Mouse (Mus musculus): ENCODE measurements around the gene Mef2b. TPM values are rescaled to one million over a fixed set of nuclear protein-coding genes. Genes with fewer than 3 reads are reported as not detected.

Mef2b gene
- polyA plus RNA-seq, 1 experiment from 2014 or later = 0.28 TPM

GRCm38 (mm10) chr8:70112401-70113016 is 27.0 kb upstream of the Mef2b start:
- Histone ChIP-seq H3K36me3 (ENCODE audit: control insufficient read depth, insufficient read depth, low read length) (peaks cover 13% of the 10 kb centered on the region), H3K4me3 (ENCODE audit: low read depth, low read length) (peak overlapping the region; percentile 6; the same call in 1 of the 2 replicates), H3K27ac (ENCODE audit: low read depth, low read length) (no peak overlapping the region), H3K4me1 (replicated peaks; ENCODE audit: control insufficient read depth, insufficient read depth, low read length) (peaks cover 3% of the 10 kb centered on the region), H3K9ac (ENCODE audit: low read depth, low read length) (no peak overlapping the region), H3K4me2 (replicated peaks; ENCODE audit: low read depth, low read length) (peak overlapping the region; percentile 5; the same call in 1 of the 2 replicates), H3K9me3 (ENCODE audit: control insufficient read depth, low read length) (no peaks in the 10 kb centered on the region; the same call in 1 of the 2 replicates), H3K27me3 (ENCODE audit: control insufficient read depth, insufficient read depth, low read length) (peaks cover 49% of the 10 kb centered on the region)
- DNase-seq (ENCODE audit: low spot score) (peak; percentile 63), ATAC-seq (ENCODE audit: low FRiP score) (peak; percentile 39; the same call in 1 of the 2 replicates)
- WGBS = 6% methylated on average over 43 of the region's 43 CpGs

GRCm38 (mm10) chr8:70114488-70114887 is 25.0 kb upstream of the Mef2b start:
- Histone ChIP-seq H3K9me3 (ENCODE audit: control insufficient read depth, low read length) (no peaks in the 10 kb centered on the region; the same call in 1 of the 2 replicates), H3K36me3 (ENCODE audit: control insufficient read depth, insufficient read depth, low read length) (peaks cover 10% of the 10 kb centered on the region), H3K27ac (ENCODE audit: low read depth, low read length) (no peak overlapping the region), H3K27me3 (ENCODE audit: control insufficient read depth, insufficient read depth, low read length) (peaks cover 49% of the 10 kb centered on the region), H3K4me1 (replicated peaks; ENCODE audit: control insufficient read depth, insufficient read depth, low read length) (peaks cover 4% of the 10 kb centered on the region), H3K4me2 (replicated peaks; ENCODE audit: low read depth, low read length) (no peak overlapping the region), H3K4me3 (ENCODE audit: low read depth, low read length) (no peak overlapping the region), H3K9ac (ENCODE audit: low read depth, low read length) (no peak overlapping the region)
- DNase-seq (ENCODE audit: low spot score) (no peak), ATAC-seq (ENCODE audit: low FRiP score) (no peak)
- WGBS = 23% methylated on average over 6 of the region's 6 CpGs

- no peak for ATAC-seq (ENCODE audit: low FRiP score)
- peaks cover 10% of the 10 kb centered on the region for H3K36me3 ChIP-seq (ENCODE audit: control insufficient read depth, insufficient read depth, low read length)
- no peaks in the 10 kb centered on the region; the same call in 1 of the 2 replicates for H3K9me3 ChIP-seq (ENCODE audit: control insufficient read depth, low read length)
- DNase-seq (ENCODE audit: low spot score) = no peak
- no peak overlapping the region for H3K9ac ChIP-seq (ENCODE audit: low read depth, low read length)
- no peak overlapping the region for H3K4me2 ChIP-seq (replicated peaks; ENCODE audit: low read depth, low read length)
- no peak overlapping the region for H3K4me3 ChIP-seq (ENCODE audit: low read depth, low read length)
- peaks cover 48% of the 10 kb centered on the region for H3K27me3 ChIP-seq (ENCODE audit: control insufficient read depth, insufficient read depth, low read length)
- H3K4me1 ChIP-seq (replicated peaks; ENCODE audit: control insufficient read depth, insufficient read depth, low read length) = peaks cover 4% of the 10 kb centered on the region
- 73% methylated on average over 13 of the region's 13 CpGs for WGBS
- no peak overlapping the region for H3K27ac ChIP-seq (ENCODE audit: low read depth, low read length)
These were observed 24.6 kb upstream of the Mef2b start for GRCm38 (mm10) chr8:70114892-70115291.

DNA sequence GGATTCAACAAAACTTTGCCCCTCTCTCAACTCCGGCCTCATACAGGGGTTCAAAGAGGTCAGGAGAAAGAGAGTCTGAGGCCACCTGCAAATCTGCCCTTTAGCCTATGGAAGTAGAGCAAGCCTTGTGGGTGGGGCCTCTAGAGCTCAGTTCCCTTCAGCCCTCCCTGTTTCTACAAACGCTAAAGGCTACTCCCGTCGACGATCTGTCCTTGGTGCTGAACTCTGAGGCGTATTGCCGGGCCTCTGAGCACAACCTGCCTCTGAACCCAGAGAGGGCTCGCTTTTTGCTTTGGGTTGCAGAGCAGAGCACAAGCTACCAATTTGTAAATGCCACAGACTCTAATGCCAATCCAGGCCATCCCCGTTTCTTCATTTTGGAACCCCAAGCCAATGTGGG is 21.9 kb upstream of the Mef2b start:
- H3K27me3 ChIP-seq (ENCODE audit: control insufficient read depth, insufficient read depth, low read length) = peaks cover 36% of the 10 kb centered on the region
- no peak overlapping the region for H3K27ac ChIP-seq (ENCODE audit: low read depth, low read length)
- 10% methylated on average over 9 of the region's 9 CpGs for WGBS
- H3K4me1 ChIP-seq (replicated peaks; ENCODE audit: control insufficient read depth, insufficient read depth, low read length) = peaks cover 4% of the 10 kb centered on the region
- no peak overlapping the region for H3K4me3 ChIP-seq (ENCODE audit: low read depth, low read length)
- H3K36me3 ChIP-seq (ENCODE audit: control insufficient read depth, insufficient read depth, low read length) = 0 out of 2 replicates have a peak, but pooled peaks cover 2% of the 10 kb centered on the region
- DNase-seq (ENCODE audit: low spot score) = peak; percentile 56
- no peak for ATAC-seq (ENCODE audit: low FRiP score)
- no peaks in the 10 kb centered on the region; the same call in 1 of the 2 replicates for H3K9me3 ChIP-seq (ENCODE audit: control insufficient read depth, low read length)
- H3K9ac ChIP-seq (ENCODE audit: low read depth, low read length) = no peak overlapping the region
- H3K4me2 ChIP-seq (replicated peaks; ENCODE audit: low read depth, low read length) = no peak overlapping the region

- DNase-seq (ENCODE audit: low spot score) (peak; percentile 86), ATAC-seq (ENCODE audit: low FRiP score) (peak; percentile 91)
- peak overlapping the region; percentile 71 for H3K4me2 ChIP-seq (replicated peaks; ENCODE audit: low read depth, low read length)
- peak overlapping the region; percentile 76 for H3K9ac ChIP-seq (ENCODE audit: low read depth, low read length)
- no peaks in the 10 kb centered on the region; the same call in 1 of the 2 replicates for H3K9me3 ChIP-seq (ENCODE audit: control insufficient read depth, low read length)
- 0 out of 2 replicates have a peak, but pooled peaks cover 2% of the 10 kb centered on the region for H3K36me3 ChIP-seq (ENCODE audit: control insufficient read depth, insufficient read depth, low read length)
- peaks cover 23% of the 10 kb centered on the region for H3K27me3 ChIP-seq (ENCODE audit: control insufficient read depth, insufficient read depth, low read length)
- peak overlapping the region; percentile 96 for H3K27ac ChIP-seq (ENCODE audit: low read depth, low read length)
- H3K4me3 ChIP-seq (ENCODE audit: low read depth, low read length) = peak overlapping the region; percentile 50
- WGBS = 7% methylated on average over 17 of the region's 17 CpGs
- peaks cover 4% of the 10 kb centered on the region; the same call in 1 of the 2 replicates for H3K4me1 ChIP-seq (replicated peaks; ENCODE audit: control insufficient read depth, insufficient read depth, low read length)
These were observed 20.5 kb upstream of the Mef2b start for GRCm38 (mm10) chr8:70118726-70119700.

- DNase-seq (ENCODE audit: low spot score) = peak; percentile 94
- peak within 1 kb of the TSS; percentile 50 for H3K4me3 ChIP-seq (ENCODE audit: low read depth, low read length)
- WGBS = 1% methylated on average over 19 of the region's 19 CpGs
- H3K9ac ChIP-seq (ENCODE audit: low read depth, low read length) = peak within 1 kb of the TSS; percentile 76
- H3K36me3 ChIP-seq (ENCODE audit: control insufficient read depth, insufficient read depth, low read length) = no peaks in the 10 kb centered on the region
- peaks cover 9% of the 10 kb centered on the region for H3K27me3 ChIP-seq (ENCODE audit: control insufficient read depth, insufficient read depth, low read length)
- peak within 1 kb of the TSS; percentile 71 for H3K4me2 ChIP-seq (replicated peaks; ENCODE audit: low read depth, low read length)
- no peaks in the 10 kb centered on the region for H3K9me3 ChIP-seq (ENCODE audit: control insufficient read depth, low read length)
- peak within 1 kb of the TSS; percentile 96 for H3K27ac ChIP-seq (ENCODE audit: low read depth, low read length)
- H3K4me1 ChIP-seq (replicated peaks; ENCODE audit: control insufficient read depth, insufficient read depth, low read length) = peaks cover 4% of the 10 kb centered on the region; the same call in 1 of the 2 replicates
- ATAC-seq (ENCODE audit: low FRiP score) = peak; percentile 67
These were observed 18.8 kb upstream of the Mef2b start, which contains the start of gene Ncan for GRCm38 (mm10) chr8:70120667-70121066. Ncan (minus strand) TSS chr8:70120873.

DNA sequence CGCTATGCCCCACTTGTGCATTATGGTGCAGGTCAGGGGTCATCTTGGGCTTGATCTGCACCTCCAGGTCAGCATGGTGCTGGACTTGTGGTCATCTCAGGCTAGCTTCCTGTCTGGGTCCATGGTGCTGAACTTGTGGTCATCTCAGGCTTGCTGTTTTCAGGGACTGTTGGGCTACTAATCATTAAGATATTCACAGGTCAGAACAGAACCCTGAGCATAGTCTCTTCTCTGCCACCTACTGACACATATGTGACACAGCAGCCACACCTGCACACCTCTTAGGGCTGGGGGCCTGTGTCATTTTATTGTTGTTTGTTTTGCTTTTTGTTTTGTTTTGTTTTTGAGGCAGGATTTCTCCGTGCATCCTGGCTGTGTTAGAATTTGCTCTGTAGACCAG is 16.6 kb upstream of the Mef2b start:
- no peak overlapping the region for H3K4me2 ChIP-seq (replicated peaks; ENCODE audit: low read depth, low read length)
- no peak overlapping the region for H3K27ac ChIP-seq (ENCODE audit: low read depth, low read length)
- H3K4me3 ChIP-seq (ENCODE audit: low read depth, low read length) = no peak overlapping the region
- H3K4me1 ChIP-seq (replicated peaks; ENCODE audit: control insufficient read depth, insufficient read depth, low read length) = no peaks in the 10 kb centered on the region
- H3K9me3 ChIP-seq (ENCODE audit: control insufficient read depth, low read length) = no peaks in the 10 kb centered on the region
- ATAC-seq (ENCODE audit: low FRiP score) (no peak), DNase-seq (ENCODE audit: low spot score) (no peak)
- H3K9ac ChIP-seq (ENCODE audit: low read depth, low read length) = no peak overlapping the region
- no peaks in the 10 kb centered on the region for H3K36me3 ChIP-seq (ENCODE audit: control insufficient read depth, insufficient read depth, low read length)
- no peaks in the 10 kb centered on the region for H3K27me3 ChIP-seq (ENCODE audit: control insufficient read depth, insufficient read depth, low read length)
- 56% methylated on average over 2 of the region's 2 CpGs for WGBS

DNA sequence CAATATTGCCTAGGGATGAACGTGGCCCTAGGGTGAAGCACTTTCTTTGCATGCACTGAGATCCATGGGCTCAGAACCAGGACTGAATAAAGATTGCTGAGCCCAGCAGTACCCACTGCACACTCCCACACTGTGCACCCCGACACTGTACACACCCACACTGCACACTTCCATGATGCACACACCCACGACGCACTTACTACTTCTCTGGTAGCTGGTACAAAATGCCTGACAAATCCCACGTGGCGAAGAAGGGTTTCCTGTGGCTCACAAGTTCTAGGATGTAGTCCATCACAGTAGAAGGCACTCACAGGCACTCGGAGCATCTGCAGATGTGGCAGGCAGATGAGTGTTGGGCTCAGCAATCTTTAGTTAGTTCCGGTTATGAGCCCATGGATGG is 14.5 kb upstream of the Mef2b start:
- DNase-seq (ENCODE audit: low spot score) = no peak
- Histone ChIP-seq H3K9me3 (ENCODE audit: control insufficient read depth, low read length) (no peaks in the 10 kb centered on the region), H3K27ac (ENCODE audit: low read depth, low read length) (no peak overlapping the region), H3K4me2 (replicated peaks; ENCODE audit: low read depth, low read length) (no peak overlapping the region), H3K27me3 (ENCODE audit: control insufficient read depth, insufficient read depth, low read length) (no peaks in the 10 kb centered on the region), H3K4me3 (ENCODE audit: low read depth, low read length) (no peak overlapping the region), H3K36me3 (ENCODE audit: control insufficient read depth, insufficient read depth, low read length) (no peaks in the 10 kb centered on the region), H3K4me1 (replicated peaks; ENCODE audit: control insufficient read depth, insufficient read depth, low read length) (no peaks in the 10 kb centered on the region), H3K9ac (ENCODE audit: low read depth, low read length) (no peak overlapping the region)
- ATAC-seq (ENCODE audit: low FRiP score) = no peak
- 69% methylated on average over 8 of the region's 8 CpGs for WGBS
